Mouse (Mus musculus) embryo, embryonic 11 days (tissue): ENCODE measurements at regions not wholly inside any gene's neighbourhood (a gene's known extent, or its start where the extent isn't known, plus 50 kb on each side); places are given as distances from the start of the nearest gene placed in this dataset.

Experiments
- DNase-seq: peaks from one replicate; pipeline ENCODE4 v3.0.0-alpha.2; 2015

GRCm38 (mm10) chr9:47445332-47445731 lies 84.6 kb upstream of the Cadm1 start:
- DNase-seq = no peak

GRCm38 (mm10) chr9:47452752-47453151 lies 77.2 kb upstream of the Cadm1 start:
- no peak for DNase-seq

- peak; percentile 29 for DNase-seq
These were observed 71.1 kb upstream of the Cadm1 start for GRCm38 (mm10) chr9:47458721-47459418.

- DNase-seq = no peak
These were observed 70.4 kb upstream of the Cadm1 start for GRCm38 (mm10) chr9:47459461-47460049.

- DNase-seq = no peak
These were observed 69.7 kb upstream of the Cadm1 start for GRCm38 (mm10) chr9:47460241-47460640.

- DNase-seq = no peak
These were observed 68.1 kb upstream of the Cadm1 start for GRCm38 (mm10) chr9:47461915-47462314.

- DNase-seq = no peak
These were observed 63.2 kb upstream of the Cadm1 start for GRCm38 (mm10) chr9:47466767-47467166.

GRCm38 (mm10) chr9:47467815-47468214 lies 62.2 kb upstream of the Cadm1 start:
- DNase-seq = peak; percentile 34

- no peak for DNase-seq
These were observed 60.4 kb upstream of the Cadm1 start for GRCm38 (mm10) chr9:47469576-47469975.

- no peak for DNase-seq
These were observed 59.2 kb upstream of the Cadm1 start for GRCm38 (mm10) chr9:47470741-47471140.

- no peak for DNase-seq
These were observed 58.1 kb upstream of the Cadm1 start for GRCm38 (mm10) chr9:47471767-47472420.

GRCm38 (mm10) chr9:47473776-47474365 lies 56.1 kb upstream of the Cadm1 start:
- DNase-seq = no peak

GRCm38 (mm10) chr9:47474776-47475175 lies 55.2 kb upstream of the Cadm1 start:
- no peak for DNase-seq

- no peak for DNase-seq
These were observed 52.1 kb upstream of the Cadm1 start for GRCm38 (mm10) chr9:47477889-47478288.
